Mouse (Mus musculus): ENCODE data around the gene Acin1. TPM values are rescaled to one million over a fixed set of nuclear protein-coding genes. Genes with fewer than 3 reads are reported as not detected.

Acin1 gene
- total and polyA plus RNA-seq, 2 experiments from 2014 or later, result 108 to 122 TPM

- DNase-seq (ENCODE audit: low spot score) (peak; percentile 87), ATAC-seq (ENCODE audit: low FRiP score) (peak; percentile 81)
- peaks cover 34% of the 10 kb centered on the region for H3K36me3 ChIP-seq (ENCODE audit: insufficient read depth, low read length)
- H3K9ac ChIP-seq (replicated peaks; ENCODE audit: low read length, poor library complexity, severe bottlenecking), result peak overlapping the region; percentile 80
- peak overlapping the region; percentile 71 for H3K4me2 ChIP-seq (ENCODE audit: low read depth, low read length, poor library complexity, severe bottlenecking)
- H3K27me3 ChIP-seq (ENCODE audit: insufficient read depth, low read length), result no peaks in the 10 kb centered on the region
- TF ChIP-seq CTCF (IDR thresholded peaks at IDR 0.05), result no peak; the same call in 1 of the 2 replicates
- H3K27ac ChIP-seq (ENCODE audit: low read depth, low read length), result peak overlapping the region; percentile 83
- under 1% methylated on average over 12 of the region's 12 CpGs for WGBS
- H3K4me3 ChIP-seq (ENCODE audit: low read depth, low read length), result peak overlapping the region; percentile 58
- H3K9me3 ChIP-seq (ENCODE audit: low read length), result no peaks in the 10 kb centered on the region
- H3K4me1 ChIP-seq (ENCODE audit: insufficient read depth, low read length), result peaks cover 3% of the 10 kb centered on the region
Measured at GRCm38 (mm10) chr14:54653496-54653895, 33.2 kb downstream of the Acin1 start.

DNA sequence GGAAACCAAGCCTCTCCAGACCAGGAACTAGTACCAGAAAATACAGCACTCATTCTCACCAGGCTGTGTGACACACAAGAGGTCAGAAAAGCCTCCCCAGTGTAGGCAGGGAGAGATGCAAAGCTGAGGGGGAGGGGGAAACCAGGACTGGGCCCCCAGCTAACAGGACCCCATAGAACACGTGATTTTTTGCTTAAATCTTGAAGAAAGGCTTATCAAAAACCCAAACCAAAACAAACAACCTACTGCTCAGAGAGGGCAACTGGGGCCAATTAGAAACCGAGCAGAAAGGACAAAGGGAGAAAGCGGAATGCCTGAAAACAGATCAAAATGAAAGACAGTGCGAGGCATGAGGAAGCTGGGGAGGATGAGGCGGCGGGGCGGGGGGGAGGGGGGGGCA is 33.9 kb downstream of the Acin1 start:
- Histone ChIP-seq H3K4me3 (ENCODE audit: low read depth, low read length) (peak overlapping the region; percentile 58), H3K36me3 (ENCODE audit: insufficient read depth, low read length) (peaks cover 34% of the 10 kb centered on the region), H3K4me2 (ENCODE audit: low read depth, low read length, poor library complexity, severe bottlenecking) (peak overlapping the region; percentile 71), H3K9ac (replicated peaks; ENCODE audit: low read length, poor library complexity, severe bottlenecking) (peak overlapping the region; percentile 80), H3K27ac (ENCODE audit: low read depth, low read length) (peak overlapping the region; percentile 83), H3K9me3 (ENCODE audit: low read length) (no peaks in the 10 kb centered on the region), H3K27me3 (ENCODE audit: insufficient read depth, low read length) (no peaks in the 10 kb centered on the region), H3K4me1 (ENCODE audit: insufficient read depth, low read length) (peaks cover 3% of the 10 kb centered on the region)
- ATAC-seq (ENCODE audit: low FRiP score), result no peak; the same call in 1 of the 2 replicates
- no peak for TF ChIP-seq CTCF (IDR thresholded peaks at IDR 0.05)
- no peak for DNase-seq (ENCODE audit: low spot score)
- WGBS, result 0% methylated on average over 7 of the region's 7 CpGs

- Histone ChIP-seq H3K9ac (replicated peaks; ENCODE audit: low read length, poor library complexity, severe bottlenecking) (0 out of 2 replicates have a peak overlapping the region, but pooled peaks have one; percentile 13), H3K4me3 (ENCODE audit: low read depth, low read length) (no peak overlapping the region), H3K4me2 (ENCODE audit: low read depth, low read length, poor library complexity, severe bottlenecking) (peak overlapping the region; percentile 71; the same call in 1 of the 2 replicates), H3K27ac (ENCODE audit: low read depth, low read length) (no peak overlapping the region), H3K9me3 (ENCODE audit: low read length) (no peaks in the 10 kb centered on the region), H3K27me3 (ENCODE audit: insufficient read depth, low read length) (no peaks in the 10 kb centered on the region), H3K36me3 (ENCODE audit: insufficient read depth, low read length) (peaks cover 30% of the 10 kb centered on the region), H3K4me1 (ENCODE audit: insufficient read depth, low read length) (peaks cover 3% of the 10 kb centered on the region)
- WGBS, result 75% methylated on average over 4 of the region's 4 CpGs
- TF ChIP-seq CTCF (IDR thresholded peaks at IDR 0.05), result no peak
- DNase-seq (ENCODE audit: low spot score), result no peak
- ATAC-seq (ENCODE audit: low FRiP score), result peak; percentile 18; the same call in 1 of the 2 replicates
Measured at GRCm38 (mm10) chr14:54651556-54651955, 35.2 kb downstream of the Acin1 start.

DNA sequence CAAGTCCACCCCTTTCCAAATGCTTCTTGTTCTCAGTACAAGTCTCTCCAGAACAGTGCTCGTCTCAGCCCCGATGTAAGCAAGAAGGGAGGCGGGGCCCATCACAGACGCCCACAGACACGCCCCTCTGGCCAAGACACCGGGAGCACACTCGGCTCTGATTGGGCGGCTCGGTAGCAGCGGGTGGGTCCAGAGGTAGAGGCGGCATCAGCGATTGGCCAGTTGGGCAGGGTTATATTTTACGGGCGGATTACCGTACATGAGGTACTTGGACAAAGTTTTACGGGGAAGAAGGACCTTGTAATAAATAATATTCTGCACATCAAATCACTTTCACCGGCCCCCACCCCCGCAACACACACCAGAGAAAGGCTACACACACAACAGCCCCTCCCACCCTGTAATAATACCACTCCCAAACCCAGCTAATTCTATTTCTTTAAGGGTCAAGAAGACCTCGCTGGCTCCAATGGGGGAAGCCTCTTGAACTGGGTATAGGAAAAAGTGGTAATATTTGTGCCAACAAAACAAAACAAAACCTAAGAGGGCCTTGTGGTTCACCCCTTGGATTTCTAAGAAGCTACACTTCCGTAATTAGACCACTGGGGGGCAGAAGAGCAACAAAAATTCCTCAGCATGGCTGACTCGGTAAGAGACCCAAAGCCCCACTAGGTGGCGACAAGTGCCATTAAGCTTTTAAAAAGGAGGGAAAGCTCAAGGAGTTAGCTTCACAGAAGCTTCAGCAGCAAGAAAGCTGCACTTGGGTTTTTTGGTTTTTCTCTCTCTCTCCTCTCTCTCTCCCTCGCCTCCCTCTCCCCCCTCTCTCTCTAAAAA is 35.9 kb downstream of the Acin1 start:
- Histone ChIP-seq H3K27me3 (ENCODE audit: insufficient read depth, low read length) (no peaks in the 10 kb centered on the region), H3K27ac (ENCODE audit: low read depth, low read length) (no peak overlapping the region), H3K36me3 (ENCODE audit: insufficient read depth, low read length) (peaks cover 30% of the 10 kb centered on the region), H3K9me3 (ENCODE audit: low read length) (no peaks in the 10 kb centered on the region), H3K4me1 (ENCODE audit: insufficient read depth, low read length) (peaks cover 3% of the 10 kb centered on the region), H3K9ac (replicated peaks; ENCODE audit: low read length, poor library complexity, severe bottlenecking) (0 out of 2 replicates have a peak overlapping the region, but pooled peaks have one; percentile 13), H3K4me2 (ENCODE audit: low read depth, low read length, poor library complexity, severe bottlenecking) (no peak overlapping the region), H3K4me3 (ENCODE audit: low read depth, low read length) (no peak overlapping the region)
- WGBS, result 65% methylated on average over 23 of the region's 23 CpGs
- DNase-seq (ENCODE audit: low spot score), result peak; percentile 97
- ATAC-seq (ENCODE audit: low FRiP score), result peak; percentile 49
- peak; percentile 98 for TF ChIP-seq CTCF (IDR thresholded peaks at IDR 0.05)

- 60% methylated on average over 4 of the region's 4 CpGs for WGBS
- Histone ChIP-seq H3K9me3 (ENCODE audit: low read length) (no peaks in the 10 kb centered on the region), H3K9ac (replicated peaks; ENCODE audit: low read length, poor library complexity, severe bottlenecking) (no peak overlapping the region), H3K4me1 (ENCODE audit: insufficient read depth, low read length) (no peaks in the 10 kb centered on the region; the same call in none of the 2 replicates), H3K36me3 (ENCODE audit: insufficient read depth, low read length) (peaks cover 56% of the 10 kb centered on the region), H3K4me3 (ENCODE audit: low read depth, low read length) (no peak overlapping the region), H3K27me3 (ENCODE audit: insufficient read depth, low read length) (no peaks in the 10 kb centered on the region), H3K27ac (ENCODE audit: low read depth, low read length) (no peak overlapping the region), H3K4me2 (ENCODE audit: low read depth, low read length, poor library complexity, severe bottlenecking) (no peak overlapping the region)
- ATAC-seq (ENCODE audit: low FRiP score) (no peak), DNase-seq (ENCODE audit: low spot score) (no peak)
- TF ChIP-seq CTCF (IDR thresholded peaks at IDR 0.05), result no peak
Measured at GRCm38 (mm10) chr14:54647900-54648299, 38.8 kb downstream of the Acin1 start.

All from midbrain, postnatal 0 days (tissue).